Mouse (Mus musculus) heart, embryonic 16.5 days (tissue): ENCODE measurements around the gene Zxdc. TPM values are rescaled to one million over a fixed set of nuclear protein-coding genes. Genes with fewer than 3 reads are reported as not detected.

Experiments
- ATAC-seq: fragments of 200-750 bp; cut with Nextera tagmentation; replicated peaks from 2 replicates; pipeline ENCODE4 v1.8.0; 2017; ENCODE audit warnings: moderate number of reproducible peaks; ENCODE audit not compliant: insufficient read depth, low FRiP score; ENCODE audit errors: extremely low read depth
- H3K27ac ChIP-seq: fragments of 300-500 bp; sonication (generic); 2 replicates; pipeline ENCODE4 v1.5.1; 2014; ENCODE audit warnings: mild to moderate bottlenecking, low read length, control low read depth, moderate library complexity
- H3K27me3 ChIP-seq: fragments of 300-500 bp; sonication (generic); 2 replicates; pipeline ENCODE4 v1.6.1; 2014; ENCODE audit warnings: low read length, mixed read lengths; ENCODE audit not compliant: control insufficient read depth, insufficient read depth
- H3K36me3 ChIP-seq: fragments of 300-500 bp; sonication (generic); 2 replicates; pipeline ENCODE4 v1.6.1; 2014; ENCODE audit not compliant: control insufficient read depth, insufficient read depth
- H3K4me1 ChIP-seq: fragments of 300-500 bp; sonication (generic); 2 replicates; pipeline ENCODE4 v1.6.1; 2014; ENCODE audit warnings: low read length, mixed read lengths; ENCODE audit not compliant: control insufficient read depth, insufficient read depth
- H3K4me2 ChIP-seq: fragments of 300-500 bp; sonication (generic); 2 replicates; pipeline ENCODE4 v1.6.1; 2014; ENCODE audit warnings: low read depth, mild to moderate bottlenecking, control low read depth, low read length
- H3K4me3 ChIP-seq: fragments of 300-500 bp; sonication (generic); 2 replicates; pipeline ENCODE4 v1.5.1; 2014; ENCODE audit warnings: mild to moderate bottlenecking, control low read depth, low read length
- H3K9ac ChIP-seq: fragments of 300-500 bp; sonication (generic); 2 replicates; pipeline ENCODE4 v1.6.1; 2014; ENCODE audit warnings: low read length, control low read depth
- H3K9me3 ChIP-seq: fragments of 300-500 bp; sonication (generic); replicated peaks from 2 replicates; pipeline ENCODE4 v1.6.1; 2016; ENCODE audit warnings: low read length; ENCODE audit not compliant: control insufficient read depth
- polyA plus RNA-seq: library from polyadenylated mRNA; unstranded; fragments of >200 nt; fragmentation: Nextera tagmentation; extraction: Ambion mirVana; gene quantifications from 2 replicates; pipeline ENCODE4 v1.2.1, GENCODE M21; 2015

Gene Zxdc
- polyA plus RNA-seq, 1 experiment from 2014 or later = 6.3 TPM

GRCm38 (mm10) chr6:90452603-90453002 is 83.3 kb downstream of the Zxdc start:
- ATAC-seq = no peak
- Histone ChIP-seq H3K27ac (no peak overlapping the region), H3K4me2 (no peak overlapping the region), H3K4me3 (no peak overlapping the region), H3K4me1 (peaks cover 8% of the 10 kb centered on the region), H3K36me3 (no peaks in the 10 kb centered on the region), H3K27me3 (no peaks in the 10 kb centered on the region), H3K9me3 (no peaks in the 10 kb centered on the region), H3K9ac (no peak overlapping the region)

Other genes with a start within 250 kb of the Zxdc start
- gene Vmn1r51, start 246.9 kb upstream of the Zxdc start, polyA plus RNA-seq = not detected in 2 replicates
- gene Vmn1r52, start 194.7 kb upstream of the Zxdc start, polyA plus RNA-seq = not detected in 2 replicates
- gene V1ra8, start 166.7 kb upstream of the Zxdc start, polyA plus RNA-seq = not detected in 2 replicates
- not detected in 2 replicates for gene Vmn1r53, start 145.1 kb upstream of the Zxdc start, polyA plus RNA-seq
- not detected in 2 replicates for gene Vmn1r54, start 123.2 kb upstream of the Zxdc start, polyA plus RNA-seq
- not detected in 2 replicates for gene BC048671, start 68.3 kb upstream of the Zxdc start, polyA plus RNA-seq
- not detected in 2 replicates for gene Chst13, start 44.3 kb upstream of the Zxdc start, polyA plus RNA-seq
- gene Uroc1, start 36.2 kb upstream of the Zxdc start, polyA plus RNA-seq = 0.11 TPM in 1 of 2 replicates, not detected in the other
- 0.50 and 0.62 TPM in 2 replicates for gene Cfap100, start 59.3 kb downstream of the Zxdc start, polyA plus RNA-seq
- 28.2 and 28.7 TPM in 2 replicates for gene Klf15, start 93.1 kb downstream of the Zxdc start, polyA plus RNA-seq
- gene Aldh1l1, start 116.9 kb downstream of the Zxdc start, polyA plus RNA-seq = 4.6 and 6.5 TPM in 2 replicates
- 10.0 and 11.9 TPM in 2 replicates for gene Slc41a3, start 235.2 kb downstream of the Zxdc start, polyA plus RNA-seq